Mouse (Mus musculus): ENCODE results near the gene Serpinb1b.
"Not testable (repeated sequence)": the region's sequence is repeated elsewhere in the genome, so short reads cannot be mapped to it uniquely, and the experiment has no call there.

Gene Serpinb1b

DNA sequence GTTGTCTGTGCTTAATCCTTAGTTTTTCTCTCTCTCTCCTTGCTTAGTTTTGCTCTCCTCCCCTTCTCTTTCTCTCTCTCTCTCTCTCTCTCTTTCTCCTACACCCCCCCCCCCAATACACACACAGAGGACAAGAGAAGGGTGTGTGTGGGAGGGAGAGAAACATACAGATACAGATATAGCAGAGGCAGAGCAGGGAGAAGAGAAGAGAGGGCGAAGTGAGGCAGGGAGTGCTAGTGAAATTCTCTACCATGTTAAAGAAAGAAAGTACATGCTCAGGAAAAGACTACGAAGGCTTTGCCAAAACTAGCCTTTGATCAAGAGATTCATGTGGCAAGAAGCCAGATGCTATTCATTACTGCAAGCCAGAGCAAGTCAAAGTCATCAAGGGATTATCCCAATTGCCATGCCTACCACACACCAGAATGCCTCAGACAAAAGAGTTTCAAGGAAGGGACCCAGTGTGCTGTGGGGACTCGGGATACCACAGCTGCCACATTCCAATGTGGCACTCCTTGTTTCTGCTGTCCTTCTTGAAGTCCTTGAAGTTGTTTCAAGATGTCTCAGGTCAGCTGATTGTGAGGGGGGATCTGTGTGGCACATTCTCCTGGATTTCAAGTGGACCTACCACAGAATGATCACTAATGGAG is at the start of gene Serpinb1b:
TSS of gene Serpinb1b (plus strand) at position 520 of the 650 bp plus-strand sequence.
- DNase-seq (ENCODE audit: extremely low spot score, low spot score): no peak

DNA sequence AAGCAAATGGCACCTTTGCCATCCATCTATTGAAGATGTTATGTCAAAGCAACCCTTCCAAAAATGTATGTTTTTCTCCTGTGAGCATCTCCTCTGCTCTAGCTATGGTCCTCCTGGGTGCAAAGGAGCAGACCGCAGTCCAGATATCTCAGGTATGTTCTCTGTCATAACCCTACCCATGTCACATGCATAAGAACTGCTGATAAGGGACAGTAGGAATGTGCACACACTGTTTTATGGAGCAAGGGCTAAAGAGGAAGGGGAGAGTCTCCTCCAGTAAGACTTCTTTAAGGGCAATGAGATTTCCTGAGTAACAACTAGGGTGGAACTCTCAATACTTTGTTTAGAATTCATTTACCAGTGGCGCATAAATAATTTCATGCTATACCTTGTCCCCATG is 48.9 kb upstream of the Serpinb1b start:
- not testable (repeated sequence) for DNase-seq (ENCODE audit: extremely low spot score, low spot score)

DNA sequence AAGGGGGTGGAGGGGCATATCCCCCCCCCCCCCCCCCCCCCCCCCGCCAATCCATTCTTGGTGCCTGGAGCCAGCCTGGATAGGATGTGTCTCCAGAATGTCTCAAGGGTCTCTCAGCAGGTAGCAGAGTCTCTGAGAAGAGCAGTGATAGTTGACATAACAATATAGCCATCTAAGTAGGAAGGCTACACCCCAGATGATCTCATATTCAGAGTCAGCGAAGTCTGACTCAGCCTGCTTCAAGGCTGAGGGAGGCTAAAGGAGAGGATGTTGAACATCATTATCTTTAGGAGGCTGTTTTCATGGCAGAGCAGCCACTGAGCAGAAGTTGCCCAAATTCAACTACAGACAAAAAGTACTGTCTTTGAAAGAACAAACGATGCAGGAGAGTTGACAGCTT is 48.1 kb upstream of the Serpinb1b start:
- DNase-seq (ENCODE audit: extremely low spot score, low spot score): no peak

DNA sequence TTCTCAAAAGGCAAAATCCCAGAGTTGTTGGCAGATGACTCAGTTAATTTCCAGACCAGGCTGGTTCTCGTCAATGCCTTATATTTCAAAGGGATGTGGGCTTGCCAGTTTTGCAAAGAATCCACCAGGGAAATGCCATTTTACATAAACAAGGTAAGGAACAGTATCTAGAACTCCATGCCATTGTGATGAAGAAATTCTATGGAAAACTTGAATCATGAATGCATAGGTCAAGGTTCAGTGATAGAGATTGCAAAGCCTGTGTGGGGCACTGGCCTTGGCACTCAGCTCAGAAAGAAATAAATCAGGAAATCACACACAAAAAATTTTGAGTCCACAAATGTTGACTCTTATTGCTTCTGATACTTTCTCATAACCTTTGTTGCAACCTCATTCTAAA is 42.9 kb upstream of the Serpinb1b start:
- DNase-seq (ENCODE audit: extremely low spot score, low spot score): no peak

DNA sequence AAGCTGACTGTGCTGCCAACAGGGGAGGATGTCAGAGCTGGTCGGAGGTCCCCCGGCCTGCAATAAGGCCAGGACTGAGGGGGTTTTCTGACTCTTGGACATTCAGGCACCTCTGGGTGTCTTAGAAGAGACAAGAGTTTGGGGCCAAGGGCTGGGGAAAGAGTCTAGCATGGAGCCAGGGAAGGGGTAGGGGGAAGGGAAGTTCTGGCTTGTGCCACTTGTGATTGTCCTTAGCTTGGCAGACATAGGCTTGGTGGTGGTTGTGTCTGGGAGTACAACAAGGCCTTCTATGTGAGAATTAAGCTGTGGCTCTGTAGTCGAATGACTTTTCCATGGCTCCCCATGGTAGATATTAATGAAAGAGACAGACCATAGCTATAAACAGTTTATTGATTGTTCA is 34.8 kb upstream of the Serpinb1b start:
- no peak for DNase-seq (ENCODE audit: extremely low spot score, low spot score)

DNA sequence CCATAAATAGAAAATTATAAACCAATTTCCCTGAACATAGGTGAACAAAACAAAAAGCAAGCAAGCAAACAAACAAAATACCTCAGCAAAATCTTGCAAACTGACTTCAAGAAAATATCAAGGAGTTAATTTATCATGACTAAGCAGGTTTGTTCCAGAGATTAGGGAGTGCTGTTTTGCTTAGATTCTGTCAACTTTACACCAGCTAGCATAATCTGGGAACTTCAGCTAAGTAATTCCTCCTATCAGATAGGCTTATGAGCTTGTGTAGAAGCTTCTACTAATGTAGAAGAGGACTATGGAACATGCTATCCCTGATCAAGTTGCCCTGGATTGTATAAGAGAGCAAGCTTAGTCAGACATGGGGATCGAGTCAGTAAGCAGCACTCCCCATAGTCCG is 31.1 kb upstream of the Serpinb1b start:
- no peak for DNase-seq (ENCODE audit: extremely low spot score, low spot score)

DNA sequence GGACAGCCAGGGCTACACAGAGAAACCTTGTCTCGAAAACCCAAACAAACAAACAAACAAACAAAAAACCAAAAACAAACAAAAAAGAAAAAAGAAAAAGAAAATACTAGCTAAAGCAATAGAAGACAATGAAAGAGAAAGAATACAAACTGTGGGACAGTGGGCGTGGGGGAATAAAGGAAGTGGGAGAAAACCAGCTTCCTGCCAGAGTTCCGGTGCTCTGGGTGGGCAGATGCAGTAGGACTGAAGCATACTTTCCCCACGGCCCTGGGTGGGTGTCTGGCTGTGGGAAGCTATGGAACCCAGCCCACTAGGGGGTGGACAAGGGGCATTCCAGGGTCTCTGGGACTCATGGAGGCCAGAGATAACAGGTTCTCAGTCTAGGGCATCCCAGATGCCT is 30.2 kb upstream of the Serpinb1b start:
- no peak for DNase-seq (ENCODE audit: extremely low spot score, low spot score)

DNA sequence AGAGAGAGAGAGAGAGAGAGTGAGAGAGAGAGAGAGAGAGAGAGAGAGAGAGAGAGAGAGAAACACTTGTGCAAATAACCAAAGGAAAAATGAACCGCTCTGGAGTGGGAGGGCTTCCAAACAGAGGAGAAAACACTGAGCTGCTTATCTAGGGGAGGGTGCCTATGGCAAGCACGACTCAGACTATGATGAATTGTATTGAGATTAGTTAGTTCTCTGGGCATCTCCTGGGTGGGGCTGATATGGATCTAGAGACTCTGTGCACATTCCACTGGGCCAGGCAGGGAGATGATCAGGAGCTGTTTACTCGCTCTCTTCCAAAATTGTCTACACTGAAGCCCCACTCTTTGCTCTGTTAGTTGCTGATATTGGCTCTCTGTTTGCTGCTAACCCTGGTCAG is 26.7 kb upstream of the Serpinb1b start:
- no peak for DNase-seq (ENCODE audit: extremely low spot score, low spot score)

DNA sequence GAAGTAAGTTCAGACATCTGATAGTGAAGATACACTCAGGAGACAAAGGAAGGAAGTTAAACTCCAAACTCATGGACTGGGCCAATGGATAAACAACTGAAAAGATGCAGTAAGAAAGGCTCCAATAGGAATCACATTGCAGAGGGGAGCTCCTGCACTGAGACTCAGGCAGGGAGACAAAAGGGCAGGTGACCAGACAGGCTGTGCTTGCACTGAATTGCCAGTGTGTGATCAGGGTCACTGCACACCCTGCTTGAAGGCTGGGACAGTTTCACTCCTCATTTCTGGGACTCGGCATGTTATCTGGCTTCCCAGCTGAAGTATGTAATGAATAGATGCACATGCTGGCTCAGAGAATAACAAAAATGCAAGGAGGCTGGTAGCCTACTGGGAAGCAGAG is 15.3 kb upstream of the Serpinb1b start:
- DNase-seq (ENCODE audit: extremely low spot score, low spot score): no peak

DNA sequence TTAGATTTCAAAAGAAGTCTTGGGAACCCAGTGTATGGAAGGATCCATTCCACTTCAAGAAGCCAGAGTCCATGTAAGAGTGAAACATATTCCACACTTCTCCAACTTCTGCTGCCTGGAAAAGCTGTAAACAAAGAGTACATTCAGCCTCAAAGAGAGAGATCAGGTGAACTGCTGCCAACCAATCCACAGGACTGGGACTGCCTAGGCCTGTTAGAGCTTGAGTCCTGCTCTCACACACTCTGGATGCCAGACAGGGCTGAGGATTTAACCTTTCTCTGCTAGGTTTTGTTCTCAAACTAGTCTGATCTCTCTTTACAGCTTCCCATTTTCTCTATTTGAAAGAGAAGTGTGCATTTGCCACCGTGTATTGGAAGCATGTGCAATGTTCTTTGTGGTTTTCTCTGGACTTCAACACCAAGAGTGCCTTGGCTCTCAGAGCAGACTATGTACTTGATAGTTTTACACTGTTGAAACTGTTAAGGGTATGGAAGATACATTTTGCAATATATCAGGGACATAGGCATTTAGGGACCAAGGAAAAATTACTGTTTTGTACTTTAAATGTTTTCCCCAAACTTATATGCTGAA is 10.9 kb upstream of the Serpinb1b start:
- DNase-seq (ENCODE audit: extremely low spot score, low spot score): no peak

DNA sequence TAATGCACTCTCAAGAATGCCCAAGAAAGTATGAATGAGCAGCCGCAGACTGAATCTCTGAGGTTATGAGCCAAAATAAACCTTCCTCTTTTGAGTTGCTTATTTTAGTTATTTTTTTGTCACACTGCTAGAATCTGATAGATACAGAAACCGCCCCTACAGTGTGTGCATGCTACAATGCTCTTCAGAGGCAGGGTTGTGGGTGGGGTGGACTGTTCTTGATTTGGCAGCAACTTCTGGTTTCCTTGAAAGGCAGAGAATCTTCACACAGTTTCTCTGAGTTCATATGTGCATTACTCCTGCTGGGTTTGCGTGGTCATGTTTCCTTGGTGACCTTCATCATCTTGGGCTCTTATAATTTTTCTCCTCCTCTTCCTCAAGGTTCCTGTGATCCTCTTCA is 10.2 kb upstream of the Serpinb1b start:
- no peak for DNase-seq (ENCODE audit: extremely low spot score, low spot score)

DNA sequence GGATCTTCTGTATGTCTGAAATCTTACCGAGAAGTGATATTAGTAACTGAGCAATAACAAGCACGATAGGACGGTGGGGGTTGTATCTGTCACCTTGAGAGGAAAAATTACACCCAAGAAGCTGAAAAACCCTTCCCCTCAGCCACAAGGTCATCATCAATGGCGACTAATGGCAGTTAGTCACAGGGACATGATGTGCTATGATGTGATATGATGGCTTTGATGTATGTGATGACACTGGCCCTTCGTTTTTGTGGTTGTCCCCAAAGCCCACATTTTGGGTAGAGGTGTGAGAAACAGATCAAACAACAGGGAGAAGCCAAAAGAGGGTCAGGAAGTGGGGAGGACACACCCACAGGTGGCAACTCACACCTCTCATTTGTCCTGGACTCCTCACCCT is 6.6 kb upstream of the Serpinb1b start:
- no peak for DNase-seq (ENCODE audit: extremely low spot score, low spot score)

DNA sequence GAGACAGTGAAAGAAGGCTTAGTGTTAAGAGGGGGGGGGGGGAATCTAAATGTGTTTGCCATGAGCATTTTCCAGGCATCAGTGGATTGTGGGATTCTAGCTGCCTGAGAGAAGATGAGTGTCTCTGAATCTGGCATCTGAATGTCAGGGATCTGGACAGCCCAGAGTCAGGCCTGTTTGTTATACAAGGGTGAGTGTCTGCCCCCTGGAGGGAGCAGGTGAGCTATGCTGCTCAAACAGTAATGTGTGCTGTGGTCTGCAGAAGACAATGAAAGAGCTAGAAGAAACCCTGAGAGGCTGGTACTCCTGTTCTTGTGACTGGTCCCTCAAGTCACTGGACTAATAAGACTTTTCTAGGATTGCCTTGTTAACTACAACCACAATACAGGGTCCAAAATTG is 4.3 kb upstream of the Serpinb1b start:
- DNase-seq (ENCODE audit: extremely low spot score, low spot score): no peak

DNA sequence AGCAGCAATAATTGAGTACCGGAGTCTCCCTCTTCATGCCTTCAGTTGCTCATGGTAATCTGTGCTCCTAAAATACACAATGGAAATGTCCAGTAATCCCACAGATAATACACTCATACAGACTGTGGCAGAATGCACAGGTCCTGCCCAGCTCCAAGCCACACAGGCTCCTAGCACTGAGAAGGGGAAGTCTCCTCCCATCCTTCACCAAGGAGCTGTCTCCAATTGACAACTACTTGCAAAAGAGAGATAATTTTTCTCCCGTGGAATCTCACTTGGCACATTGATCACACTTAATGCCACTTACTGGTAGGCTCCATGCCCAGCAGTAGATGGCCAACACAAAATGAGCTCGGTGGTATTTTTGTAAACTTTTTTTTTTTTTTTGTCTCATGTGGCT is 2.1 kb upstream of the Serpinb1b start:
- no peak for DNase-seq (ENCODE audit: extremely low spot score, low spot score)

DNA sequence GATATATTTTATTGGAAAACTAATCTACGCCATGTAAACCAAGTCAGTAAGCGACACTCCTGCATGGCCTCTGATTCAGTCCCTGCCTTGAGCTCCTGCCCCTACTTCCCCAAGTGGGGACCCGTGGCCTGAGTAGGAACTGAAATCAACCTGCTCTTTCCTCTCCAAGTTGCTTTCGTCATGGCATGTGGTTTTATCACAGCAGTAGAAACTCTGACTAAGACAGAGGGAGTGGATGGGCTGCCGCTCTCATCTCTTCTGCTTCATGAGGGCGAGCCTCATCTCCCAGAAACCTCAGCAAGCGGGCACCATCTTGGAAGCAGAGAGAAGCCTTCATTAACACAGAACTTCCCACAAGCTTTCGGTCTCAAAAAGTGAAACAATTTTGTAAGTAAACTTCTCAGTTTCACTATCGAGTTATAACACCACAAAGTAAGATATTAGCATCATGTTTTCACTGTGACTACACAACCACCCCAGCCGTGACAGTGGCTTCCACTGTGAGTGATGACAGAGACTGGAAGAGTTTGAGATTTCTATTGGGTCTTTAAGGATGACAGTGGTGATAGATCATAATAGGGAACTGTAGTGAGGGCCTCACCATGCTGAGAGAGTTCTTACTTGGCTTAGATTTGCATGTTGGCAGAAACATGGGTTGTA is 1.2 kb upstream of the Serpinb1b start:
- DNase-seq (ENCODE audit: extremely low spot score, low spot score): no peak

DNA sequence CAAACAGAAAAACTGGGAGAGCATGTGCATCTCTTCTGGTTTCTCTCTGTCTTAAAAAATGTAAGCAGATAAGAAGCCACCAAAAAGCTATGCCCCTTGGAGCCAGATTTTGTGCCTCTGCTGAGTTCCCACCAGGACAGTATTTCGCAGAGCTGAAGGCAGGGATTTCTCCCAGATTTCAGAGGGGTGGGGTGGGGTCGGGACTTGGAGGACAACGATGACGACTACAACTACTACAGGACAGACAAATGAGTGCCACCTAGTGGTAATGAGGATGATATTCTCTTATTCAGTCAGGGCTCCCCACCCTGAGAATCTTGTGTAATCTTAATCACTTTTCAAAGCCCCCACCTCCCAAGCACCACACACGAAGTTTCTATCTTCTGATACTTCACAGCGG is 1.0 kb downstream of the Serpinb1b start:
- peak; percentile 27 for DNase-seq (ENCODE audit: extremely low spot score, low spot score)

DNA sequence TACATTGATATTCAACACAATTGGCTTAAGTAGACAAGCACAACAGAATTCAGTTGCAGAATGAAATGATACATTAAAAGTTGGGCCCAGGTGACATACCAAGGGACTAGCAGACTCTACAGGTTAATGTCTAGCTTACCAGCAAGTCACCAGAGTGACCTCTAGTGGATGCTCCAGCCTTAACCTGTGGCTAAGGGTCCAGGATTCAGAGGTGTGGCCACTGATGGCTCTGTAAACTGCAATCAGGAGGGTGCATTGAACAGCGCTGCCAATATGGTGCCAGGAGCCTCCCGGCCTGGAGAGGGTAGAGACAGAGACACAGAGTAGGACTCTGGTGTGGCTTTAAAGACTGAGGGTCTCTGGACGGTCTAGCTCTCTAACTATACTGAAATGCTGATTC is 2.0 kb downstream of the Serpinb1b start:
- no peak for DNase-seq (ENCODE audit: extremely low spot score, low spot score)

DNA sequence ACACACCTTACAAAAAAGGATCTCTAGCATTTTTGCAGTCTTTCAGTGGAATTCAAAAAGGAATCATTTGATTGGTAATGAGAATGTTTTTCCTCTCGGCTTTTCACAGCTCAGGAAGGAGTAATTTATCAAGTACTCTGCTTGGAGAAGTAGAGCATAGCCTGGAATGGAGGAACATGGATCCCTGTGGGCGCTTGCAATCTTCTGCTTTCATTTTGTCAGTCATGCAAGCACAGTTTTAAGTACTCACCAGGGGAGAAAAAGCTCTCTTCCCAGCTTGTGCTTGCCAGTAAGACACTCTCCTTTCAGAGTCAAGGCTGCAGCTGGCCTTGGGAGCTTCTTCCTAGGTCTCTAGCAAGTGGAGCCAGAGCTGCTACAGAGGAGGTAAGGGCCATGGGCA is 5.5 kb downstream of the Serpinb1b start:
- no peak for DNase-seq (ENCODE audit: extremely low spot score, low spot score)

DNA sequence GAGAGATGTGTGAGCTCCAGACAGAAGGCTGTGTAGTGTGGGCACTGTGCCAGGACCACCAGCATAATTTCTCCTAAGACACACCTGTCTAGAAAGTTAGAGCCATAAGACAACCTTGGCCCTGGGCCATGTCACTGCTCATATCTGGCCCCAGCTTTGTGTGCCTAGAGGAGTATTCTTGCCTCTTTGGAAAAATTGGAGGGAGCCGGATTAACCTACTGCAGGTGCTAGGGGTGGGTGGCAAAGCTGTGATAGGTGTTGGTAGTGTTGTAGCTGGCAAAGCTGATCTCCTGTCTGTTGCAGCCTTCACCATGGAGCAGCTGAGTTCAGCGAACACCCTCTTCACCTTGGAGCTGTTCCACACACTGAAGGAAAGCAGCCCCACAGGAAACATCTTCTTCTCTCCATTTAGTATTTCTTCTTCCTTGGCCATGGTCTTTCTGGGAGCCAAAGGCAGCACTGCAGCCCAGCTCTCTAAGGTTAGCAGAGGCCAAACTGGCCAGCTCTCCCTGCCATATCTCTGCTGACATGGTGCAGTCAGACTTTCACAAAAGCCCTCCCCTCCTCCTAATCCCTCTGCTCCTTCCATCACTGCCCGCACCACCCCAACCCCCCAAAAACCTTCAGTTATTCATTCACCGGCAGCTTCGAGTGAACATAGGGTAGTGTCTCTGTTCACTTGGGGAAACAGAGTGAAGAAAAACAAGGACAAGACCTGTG is 6.8 kb downstream of the Serpinb1b start:
- no peak for DNase-seq (ENCODE audit: extremely low spot score, low spot score)

DNA sequence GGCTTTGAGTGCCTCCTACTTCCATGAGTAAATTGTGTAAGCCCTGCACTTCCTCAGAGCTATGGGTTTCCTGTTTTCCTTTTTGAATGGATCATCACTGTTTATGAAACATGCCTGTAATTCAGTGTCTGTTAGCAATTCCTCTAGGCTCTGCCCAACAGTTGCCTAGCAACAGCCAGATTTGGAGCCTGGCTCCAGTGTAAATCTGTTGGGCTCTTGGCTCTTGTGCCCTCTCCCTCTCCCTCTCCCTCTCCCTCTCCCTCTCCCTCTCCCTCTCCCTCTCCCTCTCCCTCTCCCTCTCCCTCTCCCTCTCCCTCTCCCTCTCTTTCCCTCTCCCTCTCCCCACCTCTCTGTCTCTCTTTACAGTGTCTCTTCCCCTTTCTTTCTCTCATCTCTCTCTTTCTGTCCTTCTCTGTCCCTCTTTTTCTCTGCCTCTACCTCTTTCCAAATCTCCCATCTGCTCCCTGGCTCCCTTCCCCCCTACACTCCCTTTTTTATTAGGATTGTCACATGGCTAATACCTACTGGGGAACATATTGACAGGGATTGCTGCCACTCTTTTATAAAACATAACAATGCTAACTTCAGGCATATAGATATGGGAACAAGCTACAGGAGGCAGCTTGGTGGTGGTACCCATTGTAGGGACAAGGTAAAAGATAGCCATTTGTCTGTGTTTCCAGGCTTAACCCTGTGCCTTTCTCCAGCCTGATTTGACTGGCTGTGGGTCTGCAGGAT is 7.5 kb downstream of the Serpinb1b start:
- DNase-seq (ENCODE audit: extremely low spot score, low spot score): no peak

DNA sequence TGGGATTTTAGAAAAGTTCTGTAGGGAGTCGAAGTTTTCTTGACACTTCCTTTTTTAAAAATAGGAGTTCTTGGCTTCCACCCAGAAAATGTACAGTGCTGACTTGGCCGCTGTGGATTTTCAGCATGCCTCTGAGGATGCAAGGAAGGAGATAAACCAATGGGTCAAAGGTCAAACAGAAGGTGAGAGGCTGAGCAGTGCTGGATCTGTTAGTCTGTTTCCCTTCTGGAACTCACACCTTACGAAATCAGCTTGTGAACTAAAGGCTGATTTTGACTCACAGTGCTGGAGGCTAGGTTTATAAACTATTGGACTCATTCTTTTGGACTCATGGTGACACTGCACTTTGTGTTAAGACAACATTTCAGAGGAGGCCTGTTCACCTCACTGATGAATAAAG is 11.2 kb downstream of the Serpinb1b start:
- DNase-seq (ENCODE audit: extremely low spot score, low spot score): no peak

DNA sequence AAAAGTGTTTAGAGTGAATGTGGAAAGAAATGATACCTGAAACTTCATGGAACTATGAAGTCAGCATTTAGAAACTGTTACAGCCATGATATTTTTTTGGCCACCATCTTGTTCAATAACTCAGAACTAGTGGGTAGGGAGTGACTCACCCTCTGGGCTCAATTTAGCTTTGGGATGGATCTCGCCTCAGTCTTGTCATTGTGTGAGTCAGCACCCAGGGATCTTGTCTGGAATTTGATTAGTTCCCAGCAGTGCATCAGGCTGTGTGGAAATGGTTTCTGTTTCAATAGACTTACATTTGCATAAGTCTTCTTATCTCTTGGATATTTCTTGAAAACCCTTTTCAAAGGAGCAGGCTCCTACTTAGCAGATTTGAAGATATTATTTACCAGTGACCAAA is 12.2 kb downstream of the Serpinb1b start:
- DNase-seq (ENCODE audit: extremely low spot score, low spot score): no peak
